In genomic region chr11:86404590-86404989, GRCm38 (mm10) we compare ENCODE assay signal across 14 mouse cellular contexts.
"Had no signal": no experiment of that assay in that cellular context is flagged by ENCODE, and none has a peak within 500 bp of the region (broad histone marks: within the 10 kb centered on the region; RNA-seq: fewer than 3 reads in every experiment).

No protein-coding gene starts in this region.

- H3K27ac ChIP-seq: limb, embryonic 13.5 days; liver, embryonic 15.5 days; macrophage; midbrain, embryonic 10.5 days; neural tube, embryonic 12.5 days; stomach, embryonic 15.5 days had no signal

- H3K9ac ChIP-seq: limb, embryonic 13.5 days; liver, embryonic 15.5 days; neural tube, embryonic 12.5 days; stomach, embryonic 15.5 days had no signal

- H3K27me3 ChIP-seq: limb, embryonic 13.5 days; liver, embryonic 15.5 days; neural tube, embryonic 12.5 days; stomach, embryonic 15.5 days had no signal

- H3K9me3 ChIP-seq: limb, embryonic 13.5 days; liver, embryonic 15.5 days; midbrain, embryonic 10.5 days; neural tube, embryonic 12.5 days; stomach, embryonic 15.5 days had no signal

- H3K4me2 ChIP-seq: limb, embryonic 13.5 days; liver, embryonic 15.5 days; neural tube, embryonic 12.5 days; stomach, embryonic 15.5 days had no signal

- DNase-seq: kidney, adult 18-20 months; kidney, postnatal 10 days; kidney, postnatal 4 days; left cerebral cortex, postnatal 4 days; lung, adult 2 months; lung, postnatal 10 days; midbrain, embryonic 14.5 days; thymus, postnatal 4 days had no signal

- H3K36me3 ChIP-seq: limb, embryonic 13.5 days; liver, embryonic 15.5 days; midbrain, embryonic 10.5 days; neural tube, embryonic 12.5 days; stomach, embryonic 15.5 days had no signal

- H3K4me1 ChIP-seq: neural tube, embryonic 12.5 days; stomach, embryonic 15.5 days had no signal

- H3K4me3 ChIP-seq: limb, embryonic 13.5 days; liver, embryonic 15.5 days; midbrain, embryonic 10.5 days; neural tube, embryonic 12.5 days; stomach, embryonic 15.5 days had no signal
